Mouse (Mus musculus) ES-E14 (cell line): ENCODE data around the gene C1qbp. TPM values are rescaled to one million over a fixed set of nuclear protein-coding genes. Genes with fewer than 3 reads are reported as not detected.
A peak's percentile ranks its signal among the peaks of the same experiment; 100 is the strongest.

ENCODE experiments used
- DNase-seq: peaks from one replicate; pipeline ENCODE4 v3.0.0-alpha.2; 2013; ENCODE audit warnings: low read depth, low spot score
- H3K27ac ChIP-seq: 2 replicates; pipeline ENCODE4 v1.5.1; 2012; ENCODE audit warnings: low read depth, mild to moderate bottlenecking, low read length, moderate library complexity, mixed read lengths; ENCODE audit not compliant: poor library complexity, insufficient read depth, severe bottlenecking
- H3K36me3 ChIP-seq: 2 replicates; pipeline ENCODE4 v1.6.1; 2012; ENCODE audit warnings: mild to moderate bottlenecking, low read length, moderate library complexity, mixed read lengths; ENCODE audit not compliant: control insufficient read depth, poor library complexity, insufficient read depth, severe bottlenecking
- H3K4me1 ChIP-seq, 2 experiments: fragments of 150-350 bp in 1 of 2; sonication (generic) in 1 of 2; 2 replicates each; pipeline ENCODE4 v1.6.1; 2012; ENCODE audit warnings: low read length in 2 of 2, mild to moderate bottlenecking in 1 of 2, mixed read lengths in 1 of 2; ENCODE audit not compliant: control insufficient read depth in 2 of 2, insufficient read depth in 2 of 2, poor library complexity in 1 of 2
- H3K4me3 ChIP-seq, 2 experiments: fragments of 150-350 bp in 1 of 2; sonication (generic) in 1 of 2; 2 replicates each; pipeline ENCODE4 v1.5.1; 2012; ENCODE audit warnings: low read length in 2 of 2, low read depth in 1 of 2, mild to moderate bottlenecking in 1 of 2, mixed read lengths in 1 of 2; ENCODE audit not compliant: insufficient read depth in 1 of 2, poor library complexity in 1 of 2, severe bottlenecking in 1 of 2
- H3K9ac ChIP-seq: 2 replicates; pipeline ENCODE4 v1.6.1; 2012; ENCODE audit warnings: low read depth, mild to moderate bottlenecking, low read length, mixed read lengths; ENCODE audit not compliant: poor library complexity, insufficient read depth, severe bottlenecking
- H3K9me3 ChIP-seq: fragments of 150-350 bp; sonication (generic); 2 replicates; pipeline ENCODE4 v1.6.1; 2012; ENCODE audit warnings: low read depth, mild to moderate bottlenecking, low read length; ENCODE audit not compliant: control insufficient read depth, insufficient read depth
- CHD2 ChIP-seq: IDR thresholded peaks from 2 replicates; pipeline ENCODE4 v1.6.1; 2014; ENCODE audit warnings: mild to moderate bottlenecking, low read depth, low read length, inconsistent platforms
- HCFC1 ChIP-seq: IDR thresholded peaks from 2 replicates; pipeline ENCODE4 v1.6.1; 2012; ENCODE audit warnings: low read length, inconsistent platforms, borderline replicate concordance; ENCODE audit not compliant: insufficient read depth
- MAFK ChIP-seq: IDR thresholded peaks from 2 replicates; pipeline ENCODE4 v1.6.1; 2014; ENCODE audit warnings: mild to moderate bottlenecking, low read depth, low read length, inconsistent platforms; ENCODE audit not compliant: insufficient read depth
- ZC3H11A ChIP-seq: IDR thresholded peaks from 2 replicates; pipeline ENCODE4 v1.6.1; 2012; ENCODE audit warnings: low read depth, mild to moderate bottlenecking, inconsistent platforms, low read length, borderline replicate concordance
- ZNF384 ChIP-seq: IDR thresholded peaks from 2 replicates; pipeline ENCODE4 v1.6.1; 2012; ENCODE audit warnings: low read depth, low read length, inconsistent platforms
- in situ Hi-C, 2 experiments: fragments of 600-800 bp; cut with MboI; formaldehyde crosslinking; loops; one replicate each; pipeline ENCODE4 v1.15.1; 2025; ENCODE audit warnings: low sequenced_read_pairs in 2 of 2, inconsistent platforms in 1 of 2; ENCODE audit not compliant: unreplicated experiment in 2 of 2
- total RNA-seq: library from RNA; depleted of rRNA; stranded (reverse); fragments of 300-350 nt; gene quantifications from 2 replicates; pipeline ENCODE4 v1.2.3, GENCODE M21; 2012

C1qbp gene
- total RNA-seq, 1 experiment, result 139 TPM

DNA sequence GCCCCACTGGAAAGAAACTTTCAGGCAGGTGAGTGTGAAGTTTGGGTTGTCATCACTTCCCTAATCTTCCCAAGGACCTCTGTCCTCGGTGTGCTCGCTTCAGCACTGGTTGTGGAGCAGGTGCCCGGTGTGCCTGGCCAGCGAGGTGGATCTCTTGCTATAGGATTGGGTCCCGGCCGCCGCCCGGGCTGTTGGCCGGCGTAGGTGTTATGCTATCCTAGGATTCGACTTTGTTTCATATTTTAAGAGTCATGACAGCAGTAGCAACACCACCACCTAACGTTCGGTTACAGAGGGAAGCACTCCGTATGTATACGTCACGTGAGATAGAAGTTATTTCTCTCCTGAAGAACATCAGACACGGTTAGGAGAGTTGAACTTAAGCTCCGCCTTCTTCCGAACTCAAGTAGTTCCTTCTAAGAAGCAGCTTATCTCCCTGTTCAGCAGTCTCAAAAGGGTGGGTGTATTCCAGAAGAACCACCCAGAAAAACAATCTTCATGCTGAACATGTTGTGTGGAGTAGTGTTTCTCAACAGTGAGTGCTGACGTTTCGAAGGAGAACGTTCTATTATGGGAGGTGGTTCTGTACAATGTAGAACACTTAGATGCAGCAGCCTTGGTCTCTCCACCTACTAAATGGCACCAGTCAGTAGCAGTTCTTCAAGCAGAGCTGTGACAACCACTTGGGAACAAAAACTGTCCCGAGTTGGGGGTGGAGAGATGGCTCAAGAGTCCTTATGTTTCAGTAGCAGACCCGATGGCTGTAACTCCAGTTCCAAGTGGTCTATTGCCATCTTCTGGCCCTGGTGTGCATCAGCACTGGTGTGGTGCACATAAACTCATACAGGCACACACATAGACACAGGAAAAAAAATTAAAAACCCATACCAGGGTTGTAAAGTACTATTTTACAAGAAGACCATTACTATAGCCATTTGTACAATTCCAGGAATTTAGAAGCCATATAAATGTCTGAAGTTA lies 12.0 kb downstream of the C1qbp start:
- peaks cover 9% of the 10 kb centered on the region for H3K36me3 ChIP-seq
- no peaks in the 10 kb centered on the region for H3K4me1 ChIP-seq
- peak overlapping the region; percentile 94 to 97 for H3K4me3 ChIP-seq
- DNase-seq, result no peak
- peak overlapping the region; percentile 88 for H3K9ac ChIP-seq
- H3K9me3 ChIP-seq, result no peaks in the 10 kb centered on the region
- TF ChIP-seq CHD2 (no peak), ZNF384 (0 out of 2 replicates have a peak, but pooled peaks have one; percentile 24), ZC3H11A (no peak), HCFC1 (0 out of 2 replicates have a peak, but pooled peaks have one; percentile 15), MAFK (no peak)
- in situ Hi-C loops, result no loop called here
- peak overlapping the region; percentile 64; the same call in 1 of the 2 replicates for H3K27ac ChIP-seq

- peaks cover 9% of the 10 kb centered on the region for H3K36me3 ChIP-seq
- TF ChIP-seq ZC3H11A, result no peak
- no peak for TF ChIP-seq ZNF384
- TF ChIP-seq MAFK, result no peak
- peak; percentile 69 for TF ChIP-seq CHD2
- peak; percentile 89 for TF ChIP-seq HCFC1
Observed at GRCm38 (mm10) chr11:70969821-70970559, 12.8 kb downstream of the C1qbp start, which contains the start of the genes Nup88 and Rpain. Gene Nup88, minus strand, starts transcription at chr11:70969973. Gene Rpain, plus strand, starts transcription at chr11:70970213.

GRCm38 (mm10) chr11:70969271-70969794 lies 13.5 kb downstream of the C1qbp start:
- peaks cover 7% of the 10 kb centered on the region for H3K36me3 ChIP-seq
- in situ Hi-C loops, result no loop called here
- H3K9ac ChIP-seq, result peak overlapping the region; percentile 98
- H3K27ac ChIP-seq, result peak overlapping the region; percentile 68
- peak overlapping the region; percentile 86 to 95 for H3K4me3 ChIP-seq
- TF ChIP-seq MAFK, result no peak
- DNase-seq, result no peak
- H3K4me1 ChIP-seq, result peaks cover 0 to 3% of the 10 kb centered on the region in 2 experiments; a peak in 1 of 4 replicates
- H3K9me3 ChIP-seq, result no peaks in the 10 kb centered on the region

More at GRCm38 (mm10) chr11:70969821-70970559, 12.8 kb downstream of the C1qbp start, which contains the start of the genes Nup88 and Rpain:
- Histone ChIP-seq H3K4me1 (peaks cover 0 to 3% of the 10 kb centered on the region in 2 experiments; a peak in 1 of 4 replicates), H3K27ac (peak within 1 kb of the TSS; percentile 68), H3K9ac (peak within 1 kb of the TSS; percentile 98), H3K9me3 (no peaks in the 10 kb centered on the region), H3K4me3 (peak within 1 kb of the TSS; percentile 95 to 97)
- in situ Hi-C loops, result no loop called here
- peak; percentile 93 for DNase-seq

- Histone ChIP-seq H3K9ac (no peak overlapping the region), H3K9me3 (no peaks in the 10 kb centered on the region), H3K36me3 (peaks cover 1% of the 10 kb centered on the region), H3K27ac (peak overlapping the region; percentile 3; the same call in 1 of the 2 replicates), H3K4me1 (peaks cover 0 to 6% of the 10 kb centered on the region in 2 experiments; a peak in 1 of 4 replicates), H3K4me3 (no peak overlapping the region)
- no peak for DNase-seq
- in situ Hi-C loops, result no loop called here
- TF ChIP-seq MAFK (peak; percentile 97), HCFC1 (no peak)
Observed at GRCm38 (mm10) chr11:70964222-70964907, 18.5 kb downstream of the C1qbp start.
